19 mouse cellular contexts compared by ENCODE assay signal in genomic region chr17:50116980-50117379, GRCm38 (mm10).
A peak's percentile ranks its signal among the peaks of the same experiment; 100 is the strongest.
DNase-seq lines count a peak whose midpoint lies in the region; ATAC-seq and TF ChIP-seq lines count a peak whose summit lies in the region.
"Had no signal": no experiment of that assay in that cellular context is flagged by ENCODE, and none has a peak within 500 bp of the region (broad histone marks: within the 10 kb centered on the region; RNA-seq: fewer than 3 reads in every experiment).

No protein-coding gene starts in this region.

- H3K27ac ChIP-seq in gastrocnemius, adult 2 months: peak overlapping the region; percentile 71
- H3K27ac ChIP-seq in kidney, adult 2 months (ENCODE audit: insufficient read depth, low read depth, low read length): peak overlapping the region; percentile 48
- H3K27ac ChIP-seq in kidney, embryonic 14.5 days (ENCODE audit: low read depth, low read length): no peak overlapping the region
- H3K27ac ChIP-seq: embryonic facial prominence, embryonic 15.5 days; forebrain, embryonic 12.5 days; heart, embryonic 15.5 days; limb, embryonic 12.5 days; liver, embryonic 15.5 days; midbrain, embryonic 13.5 days had no signal

- no peak for TF ChIP-seq POLR2A in kidney, adult 2 months (IDR thresholded peaks at IDR 0.05; ENCODE audit: low read depth, low read length)

- no peak for DNase-seq in gastrocnemius, adult 2 months
- no peak for DNase-seq in gastrocnemius, adult 8-10 months (ENCODE audit: low spot score in 2 of 2)
- peak; percentile 80 for DNase-seq in kidney, adult 2 months
- peak; percentile 16 for DNase-seq in MN1 (ENCODE audit: low spot score)
- peak; percentile 47 for DNase-seq in kidney, postnatal 10 days
- no peak for DNase-seq in ovary, postnatal 14 days (ENCODE audit: low spot score)
- DNase-seq in cerebellum, postnatal 36 days: no peak
- DNase-seq: cerebellum, adult 18-20 months; layer of hippocampus, postnatal 36 days; lung, postnatal 36 days; right cerebral cortex, postnatal 25 days; thymus, postnatal 4 days had no signal

- H3K36me3 ChIP-seq in kidney, adult 2 months (ENCODE audit: control insufficient read depth, insufficient read depth, low read length): no peaks in the 10 kb centered on the region
- no peaks in the 10 kb centered on the region for H3K36me3 ChIP-seq in kidney, embryonic 14.5 days (ENCODE audit: control insufficient read depth, insufficient read depth, low read length)
- H3K36me3 ChIP-seq: embryonic facial prominence, embryonic 15.5 days; forebrain, embryonic 12.5 days; heart, embryonic 15.5 days; limb, embryonic 12.5 days; liver, embryonic 15.5 days; midbrain, embryonic 13.5 days had no signal

- intact Hi-C loops in gastrocnemius, adult 2 months (cut with DNase I): no loop called here

- no peaks in the 10 kb centered on the region for H3K9me3 ChIP-seq in kidney, embryonic 14.5 days (ENCODE audit: control insufficient read depth, low read length)
- H3K9me3 ChIP-seq: embryonic facial prominence, embryonic 15.5 days; forebrain, embryonic 12.5 days; heart, embryonic 15.5 days; liver, embryonic 15.5 days; midbrain, embryonic 13.5 days had no signal

- no peak overlapping the region for H3K4me3 ChIP-seq in gastrocnemius, adult 2 months
- H3K4me3 ChIP-seq in kidney, adult 2 months (ENCODE audit: insufficient read depth, low read depth, low read length): no peak overlapping the region
- no peak overlapping the region for H3K4me3 ChIP-seq in kidney, embryonic 14.5 days (ENCODE audit: low read length)
- H3K4me3 ChIP-seq: embryonic facial prominence, embryonic 15.5 days; forebrain, embryonic 12.5 days; heart, embryonic 15.5 days; limb, embryonic 12.5 days; liver, embryonic 15.5 days; midbrain, embryonic 13.5 days had no signal

- no peaks in the 10 kb centered on the region for H3K4me1 ChIP-seq in kidney, adult 2 months (ENCODE audit: control insufficient read depth, insufficient read depth, low read length)
- no peaks in the 10 kb centered on the region for H3K4me1 ChIP-seq in kidney, embryonic 14.5 days (ENCODE audit: control insufficient read depth, insufficient read depth, low read length)
- H3K4me1 ChIP-seq: embryonic facial prominence, embryonic 15.5 days; forebrain, embryonic 12.5 days; limb, embryonic 12.5 days; midbrain, embryonic 13.5 days had no signal

- TF ChIP-seq CTCF in gastrocnemius, adult 2 months (IDR thresholded peaks at IDR 0.05): no peak
- no peak for TF ChIP-seq CTCF in kidney, adult 2 months (conservative IDR thresholded peaks at IDR 0.05; ENCODE audit: insufficient read depth, insufficient read length, low read depth, low read length)

- no peaks in the 10 kb centered on the region for H3K27me3 ChIP-seq in kidney, adult 2 months (replicated peaks; ENCODE audit: control insufficient read depth, insufficient read depth, low read length)
- no peaks in the 10 kb centered on the region for H3K27me3 ChIP-seq in kidney, embryonic 14.5 days (ENCODE audit: control insufficient read depth, insufficient read depth, low read length)
- H3K27me3 ChIP-seq: embryonic facial prominence, embryonic 15.5 days; forebrain, embryonic 12.5 days; heart, embryonic 15.5 days; limb, embryonic 12.5 days; liver, embryonic 15.5 days; midbrain, embryonic 13.5 days had no signal

- H3K9ac ChIP-seq in kidney, embryonic 14.5 days (ENCODE audit: low read depth, low read length): no peak overlapping the region
- H3K9ac ChIP-seq: embryonic facial prominence, embryonic 15.5 days; forebrain, embryonic 12.5 days; heart, embryonic 15.5 days; limb, embryonic 12.5 days; liver, embryonic 15.5 days; midbrain, embryonic 13.5 days had no signal

- 48% methylated on average over 3 of the region's 3 CpGs for WGBS in kidney, adult 2 months
- WGBS in kidney, embryonic 14.5 days: 80% methylated on average over 3 of the region's 3 CpGs

- H3K4me2 ChIP-seq in kidney, embryonic 14.5 days (replicated peaks; ENCODE audit: low read depth, low read length): no peak overlapping the region
- H3K4me2 ChIP-seq: embryonic facial prominence, embryonic 15.5 days; forebrain, embryonic 12.5 days; heart, embryonic 15.5 days; limb, embryonic 12.5 days; liver, embryonic 15.5 days; midbrain, embryonic 13.5 days had no signal

- ATAC-seq in kidney, embryonic 14.5 days (ENCODE audit: low FRiP score, low TSS enrichment): no peak
- ATAC-seq: midbrain, embryonic 13.5 days had no signal

Comparison
In these comparisons a context has a peak if more than half of its experiments do, and no peak if none do; other contexts are left out.
1. DNase-seq: peak in kidney, adult 2 months (single experiment), MN1 (single experiment) and kidney, postnatal 10 days (single experiment); none in gastrocnemius, adult 2 months (single experiment), gastrocnemius, adult 8-10 months (0 of 2), ovary, postnatal 14 days (single experiment) and cerebellum, postnatal 36 days (0 of 2).